Mouse (Mus musculus) gastrocnemius, postnatal 4 days (tissue): ENCODE measurements around the gene Rec114. TPM values are rescaled to one million over a fixed set of nuclear protein-coding genes. Genes with fewer than 3 reads are reported as not detected.

Experiments used
- DNase-seq, 2 experiments: peaks; one replicate each; pipeline ENCODE4 v3.0.0; 2021 to 2022; ENCODE audit warnings: low spot score in 2 of 2, mixed read lengths in 2 of 2
- total RNA-seq, 2 experiments: library from RNA; stranded (reverse); gene quantifications; 2 replicates each; pipeline ENCODE4 v1.2.3; 2021

Gene Rec114
- total RNA-seq, 2 experiments from 2014 or later = not detected

DNA sequence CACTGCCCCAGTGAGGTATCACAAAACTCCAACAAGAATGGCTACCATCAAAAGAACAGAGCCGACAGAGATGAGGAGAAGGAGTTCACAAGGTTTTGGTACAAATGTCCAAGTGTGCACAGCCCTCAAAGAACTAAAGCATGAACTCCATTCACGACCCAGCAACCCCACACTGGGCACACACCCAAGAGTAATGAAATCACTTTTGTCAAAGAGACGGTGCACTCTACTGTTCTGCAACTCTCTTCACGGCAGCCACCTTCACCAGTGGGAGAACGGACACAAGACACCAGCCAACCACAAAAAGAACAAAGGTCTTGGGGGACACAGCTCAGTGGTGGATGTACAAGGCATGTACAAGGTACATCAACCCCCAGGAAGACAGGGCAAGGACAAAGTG is 24.3 kb downstream of the Rec114 start:
- no peak for DNase-seq

DNA sequence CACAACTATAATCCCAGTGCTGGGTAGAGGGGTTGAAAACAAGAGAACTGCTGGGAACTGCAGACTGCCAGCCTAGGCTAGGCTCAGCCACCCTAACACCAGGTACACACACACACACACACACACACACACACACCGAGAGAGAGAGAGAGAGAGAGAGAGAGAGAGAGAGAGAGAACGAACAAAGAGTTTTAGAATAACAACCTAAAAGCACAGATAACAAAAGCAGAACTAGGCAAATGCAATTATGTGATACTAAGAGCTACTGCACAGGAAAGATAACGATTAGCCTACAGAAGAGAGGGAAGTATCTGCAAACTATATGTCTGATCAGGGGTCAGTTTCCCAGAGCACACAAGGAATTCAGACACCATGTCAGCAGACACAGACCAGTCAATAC is 24.8 kb downstream of the Rec114 start:
- no peak for DNase-seq

DNA sequence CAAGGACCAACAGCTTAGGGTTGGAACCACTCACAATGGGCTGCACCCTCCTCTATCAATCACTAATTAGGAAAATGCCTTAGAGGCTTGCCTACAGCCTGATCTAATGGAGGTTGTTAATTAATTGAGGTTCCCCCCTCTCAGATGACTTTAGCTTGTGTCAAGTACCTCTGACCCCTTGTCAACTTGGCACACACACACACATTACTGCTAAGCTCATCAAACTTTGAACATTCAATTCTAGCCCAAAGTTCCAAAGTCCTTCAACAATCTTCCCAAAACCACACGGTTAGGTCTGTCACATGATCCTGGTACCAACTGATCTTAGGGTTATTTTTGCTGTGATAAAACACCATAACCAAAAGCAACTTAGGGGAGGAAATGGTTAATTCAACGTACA is 26.9 kb downstream of the Rec114 start:
- no peak for DNase-seq

DNA sequence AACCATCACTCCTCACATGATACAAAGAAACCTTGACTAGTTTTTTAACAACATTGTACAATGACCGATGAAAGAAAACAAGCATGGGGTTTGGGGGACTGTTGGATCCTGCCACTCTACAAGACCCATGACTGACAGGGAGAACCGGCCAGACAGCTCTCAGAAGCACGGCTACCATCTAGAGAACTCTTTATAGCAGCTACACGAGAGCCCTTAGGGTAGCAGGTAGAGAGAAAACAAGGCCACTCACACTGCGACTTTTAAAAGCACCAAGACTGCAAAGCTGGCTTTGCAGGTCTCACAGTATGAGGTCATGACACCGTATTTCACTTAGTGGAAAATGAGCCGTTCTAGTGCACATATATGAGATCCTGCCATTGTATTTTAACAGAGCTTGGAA is 33.1 kb downstream of the Rec114 start:
- DNase-seq = no peak

DNA sequence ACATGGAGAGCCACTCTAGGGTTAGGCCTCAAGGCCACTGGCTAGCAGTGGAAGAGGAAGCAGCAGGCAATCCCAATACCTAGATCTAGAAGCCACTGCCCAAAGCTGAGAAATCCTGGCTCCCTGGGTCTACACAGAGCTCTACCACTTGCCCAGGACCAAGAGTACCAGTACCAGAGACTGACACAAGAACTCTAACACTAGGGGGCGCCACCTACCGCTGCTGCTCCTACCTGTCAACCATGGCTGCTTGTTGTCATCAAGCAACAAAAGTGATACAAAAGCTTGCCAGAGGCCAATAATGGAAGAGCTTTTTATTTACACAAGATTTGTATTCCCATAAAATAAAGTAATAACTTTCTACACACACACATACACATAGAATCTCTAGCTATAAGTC is 33.8 kb downstream of the Rec114 start:
- peak; percentile 34 to 48 for DNase-seq

DNA sequence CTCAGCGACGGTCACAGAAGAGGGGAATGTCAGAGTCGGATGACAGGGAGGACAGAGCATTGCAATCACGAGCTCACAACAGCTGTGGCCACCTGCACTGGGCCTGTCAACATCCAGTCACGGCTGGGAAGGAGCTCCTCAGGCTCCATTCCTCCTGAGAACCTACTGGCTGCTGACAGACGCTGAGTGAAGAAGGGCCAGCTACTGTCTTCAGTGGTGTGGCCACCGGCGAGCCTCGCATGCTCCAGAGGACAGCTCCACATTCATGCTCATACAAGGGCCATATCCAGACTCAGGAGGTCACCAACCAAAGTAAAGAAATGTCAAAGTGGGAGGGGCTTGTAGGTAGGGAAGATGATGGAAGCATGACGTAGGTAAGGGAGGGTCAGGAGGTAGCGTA is 36.0 kb downstream of the Rec114 start:
- DNase-seq = no peak

DNA sequence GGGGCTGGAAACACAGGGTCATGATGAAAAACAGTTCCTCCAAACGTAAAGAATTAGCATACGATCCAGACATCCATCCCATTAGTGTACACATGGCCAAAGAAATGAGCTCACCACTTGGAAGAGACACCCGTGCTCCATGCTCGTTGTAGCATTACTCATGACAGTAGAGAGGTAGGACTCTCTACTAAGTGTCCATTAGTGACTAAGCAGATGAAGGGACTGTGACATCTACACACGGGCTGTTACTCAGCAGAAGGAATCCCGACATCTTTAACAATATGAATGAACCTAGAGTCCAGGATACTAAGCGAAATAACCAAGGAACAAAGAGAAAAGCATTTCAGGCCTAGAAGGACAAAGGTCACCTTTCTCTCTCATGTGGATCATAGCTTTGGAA is 37.7 kb downstream of the Rec114 start:
- DNase-seq = no peak

DNA sequence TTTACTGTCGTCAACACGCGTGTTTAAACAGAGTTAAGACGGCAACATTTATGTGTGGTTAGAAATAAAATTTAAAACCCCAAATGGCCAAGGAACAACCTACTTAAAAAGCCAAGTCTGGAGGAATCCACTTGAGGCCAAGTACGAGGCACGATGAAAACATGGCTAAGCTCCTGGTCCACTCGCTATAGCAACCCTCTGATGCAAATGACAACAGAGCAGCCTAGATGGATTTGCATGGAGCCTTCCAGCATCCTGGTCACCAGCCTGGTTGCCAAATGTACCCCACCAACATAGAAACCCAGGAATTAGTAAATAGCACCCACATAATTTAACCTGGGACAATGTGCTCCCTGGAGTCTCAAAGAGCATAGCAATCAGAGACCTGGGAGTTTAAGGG is 40.0 kb downstream of the Rec114 start:
- DNase-seq = no peak

DNA sequence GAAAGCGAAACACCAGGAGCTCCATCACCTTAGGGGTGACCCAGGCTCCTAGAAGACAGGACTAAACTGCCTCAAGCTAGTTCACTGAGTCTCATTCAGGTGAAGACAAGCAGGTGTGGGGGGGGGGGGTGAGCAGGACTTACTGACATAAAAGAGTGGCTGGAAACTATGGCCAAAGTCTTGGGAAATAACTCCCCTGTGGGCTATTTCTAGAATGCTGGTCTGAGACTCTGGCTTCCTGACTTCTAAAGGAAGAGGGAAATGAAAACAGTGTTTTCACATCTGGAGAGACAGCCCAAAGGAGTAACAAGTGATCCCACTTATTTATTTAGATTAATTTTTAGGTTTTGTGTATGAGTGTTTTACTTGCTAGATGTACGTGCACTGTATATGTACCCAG is 42.0 kb downstream of the Rec114 start:
- no peak for DNase-seq

DNA sequence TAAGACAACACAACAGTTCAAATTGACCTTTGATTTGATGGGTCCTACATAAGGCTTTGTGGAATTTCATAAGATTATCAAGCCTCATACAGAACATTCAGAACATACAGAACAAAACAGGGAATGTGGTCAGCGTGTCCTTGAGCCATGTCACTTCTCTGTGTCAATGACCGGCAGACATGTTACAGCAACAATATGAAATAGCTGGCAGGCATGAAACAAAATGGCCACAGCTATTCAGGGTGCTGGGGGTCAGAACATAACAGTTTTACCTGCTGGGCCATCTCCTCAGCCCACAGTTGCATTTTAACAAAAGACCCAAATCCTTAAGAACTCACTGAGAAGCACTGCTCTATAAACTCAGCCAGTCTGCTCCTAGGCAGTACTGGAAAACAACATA is 45.3 kb downstream of the Rec114 start:
- DNase-seq = no peak

DNA sequence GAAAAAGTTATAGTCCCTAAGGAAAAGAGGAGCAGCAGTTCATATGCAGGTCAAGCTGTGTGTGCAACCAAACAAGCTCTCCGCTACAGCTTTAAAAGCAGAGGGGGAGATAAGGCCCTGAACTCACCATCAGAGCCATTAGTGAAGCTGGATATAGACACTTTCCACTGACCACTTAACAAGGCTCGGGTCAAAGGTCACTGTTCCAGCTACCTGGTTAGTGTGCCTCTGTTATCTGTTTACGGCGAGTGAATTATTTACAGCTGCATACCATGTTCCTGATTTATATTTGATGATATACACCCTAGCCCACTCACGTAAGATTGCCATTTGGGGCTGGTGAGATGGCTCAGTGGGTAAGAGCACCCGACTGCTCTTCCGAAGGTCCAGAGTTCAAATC is 52.3 kb downstream of the Rec114 start:
- DNase-seq = no peak

DNA sequence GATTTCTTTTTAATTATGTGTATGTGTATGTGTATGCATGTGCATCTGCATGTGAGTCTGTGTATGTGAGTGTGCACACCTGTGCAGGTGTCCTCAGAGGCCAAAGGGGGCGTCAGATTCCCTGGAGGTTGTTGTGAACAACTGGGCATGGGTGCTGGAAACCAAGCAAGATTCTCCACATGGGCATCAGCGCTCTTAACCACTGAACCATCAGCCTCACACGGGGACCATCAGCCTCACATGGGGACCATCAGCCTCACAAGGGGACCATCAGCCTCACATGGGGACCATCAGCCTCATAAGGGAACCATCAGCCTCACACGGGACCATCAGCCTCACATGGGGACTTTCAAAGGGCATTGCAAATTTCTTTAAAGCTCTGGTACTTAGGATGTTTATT is 53.1 kb downstream of the Rec114 start:
- no peak for DNase-seq

DNA sequence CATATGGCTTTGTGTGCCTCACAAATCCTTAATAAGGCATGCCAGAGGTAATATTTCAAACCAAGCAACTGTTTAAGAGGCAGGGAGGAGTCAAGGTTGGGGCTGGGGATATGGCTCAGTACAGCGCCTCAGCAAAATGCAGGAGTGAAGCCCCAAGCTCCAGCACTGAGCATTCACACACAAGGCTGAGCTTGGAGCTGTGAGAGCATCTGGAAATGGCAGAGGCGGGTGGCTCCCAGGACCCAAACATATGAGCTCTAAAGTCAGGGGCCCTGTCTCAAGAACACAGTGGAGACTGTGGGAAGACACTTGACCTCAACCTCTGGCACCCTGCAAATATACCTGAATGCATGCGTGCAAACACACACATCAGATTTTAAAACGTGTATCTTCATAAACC is 55.7 kb downstream of the Rec114 start:
- DNase-seq = no peak

DNA sequence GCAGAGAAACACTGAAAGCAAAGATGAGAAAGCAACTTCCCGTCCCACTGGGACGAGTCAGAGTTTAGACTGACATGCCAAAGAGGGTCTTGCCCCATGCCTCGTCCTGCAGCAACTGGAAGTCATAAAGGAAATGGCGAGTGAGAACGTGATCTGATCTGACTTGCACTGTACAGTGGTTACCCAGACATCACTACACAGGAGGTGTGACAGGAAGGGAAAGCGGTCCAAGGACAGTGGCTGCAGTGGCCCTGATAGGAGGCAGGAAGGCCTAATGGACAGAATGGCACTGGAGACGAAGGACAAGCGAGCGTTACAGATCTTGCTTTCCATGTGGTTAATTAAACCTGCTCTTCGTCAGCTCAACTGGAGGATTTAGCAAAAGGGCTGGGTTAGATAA is 58.5 kb downstream of the Rec114 start:
- DNase-seq = no peak

DNA sequence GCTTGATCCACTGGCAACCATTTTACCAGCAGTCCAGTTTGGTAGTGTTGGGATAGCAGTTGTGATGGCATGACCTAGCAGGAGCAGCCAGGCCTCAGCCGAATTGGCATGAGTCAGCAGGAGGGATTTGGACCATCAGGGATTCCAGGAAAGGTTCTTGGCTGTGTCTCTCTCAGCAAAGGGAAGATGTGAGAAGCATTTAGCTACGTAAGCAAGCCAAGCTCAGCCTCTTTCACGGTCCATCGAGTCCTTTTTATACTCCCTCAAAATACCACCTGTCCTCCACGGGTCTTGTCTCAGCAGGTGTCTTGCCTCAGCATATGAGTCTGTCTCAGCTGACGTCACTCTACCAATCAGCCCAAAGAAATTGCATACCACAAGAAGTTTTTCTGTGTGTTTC is 60.4 kb downstream of the Rec114 start:
- no peak for DNase-seq

DNA sequence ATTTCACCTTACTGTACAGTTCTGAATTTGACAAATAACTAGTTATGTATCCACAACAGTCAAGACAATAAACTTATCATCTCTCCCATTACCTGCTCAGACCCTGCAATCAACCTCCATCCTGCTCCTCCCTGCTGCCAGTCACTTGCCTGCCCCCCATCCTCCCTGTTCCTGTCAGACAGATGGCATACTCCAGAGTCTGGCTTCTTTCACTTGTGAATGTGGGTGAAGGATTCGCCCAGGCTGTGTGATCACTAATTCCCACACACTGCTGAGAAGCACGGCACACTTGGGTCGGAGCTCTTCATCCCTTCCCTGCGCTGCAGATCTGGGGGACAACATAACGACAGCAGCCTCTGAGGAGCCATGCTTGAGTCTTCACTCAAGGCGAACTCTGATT is 61.7 kb downstream of the Rec114 start:
- no peak for DNase-seq

DNA sequence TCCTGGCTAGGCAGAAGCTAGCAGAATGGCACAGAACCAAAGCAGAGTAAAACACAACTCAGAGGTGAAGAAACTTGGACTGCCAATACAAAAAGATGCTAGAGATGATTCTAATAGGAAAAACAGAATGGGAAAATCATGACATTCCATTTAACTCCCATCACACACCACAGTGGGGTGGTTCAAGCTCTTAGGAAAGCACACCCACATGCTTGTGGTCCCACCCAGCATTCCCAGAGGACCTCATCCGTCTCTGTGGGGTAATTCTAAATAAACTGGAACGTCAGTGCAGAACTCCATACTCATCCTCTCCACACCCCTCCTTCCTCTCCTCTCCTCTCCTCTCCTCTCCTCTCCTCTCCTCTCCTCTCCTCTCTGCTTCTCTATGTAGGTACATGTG is 62.4 kb downstream of the Rec114 start:
- no peak for DNase-seq

DNA sequence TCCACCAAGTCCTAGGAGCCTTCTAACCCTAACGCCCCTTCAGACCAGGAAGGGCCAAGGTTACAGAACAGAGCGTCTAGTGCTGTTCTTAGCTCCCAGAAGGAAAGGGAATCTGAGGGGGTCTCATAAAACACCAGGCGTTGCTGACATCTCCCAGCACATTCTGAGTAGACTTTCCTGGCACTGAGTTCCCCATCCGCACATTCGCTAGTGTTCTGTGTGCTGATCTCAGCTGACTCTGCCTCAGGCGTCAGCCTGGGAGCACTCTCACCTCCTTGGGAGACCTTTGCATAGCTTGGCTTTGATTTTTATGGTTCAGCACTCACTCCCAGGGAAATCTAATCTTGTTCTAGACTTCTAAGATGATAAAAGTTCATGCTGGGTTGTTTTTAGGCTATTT is 68.4 kb downstream of the Rec114 start:
- DNase-seq = no peak

DNA sequence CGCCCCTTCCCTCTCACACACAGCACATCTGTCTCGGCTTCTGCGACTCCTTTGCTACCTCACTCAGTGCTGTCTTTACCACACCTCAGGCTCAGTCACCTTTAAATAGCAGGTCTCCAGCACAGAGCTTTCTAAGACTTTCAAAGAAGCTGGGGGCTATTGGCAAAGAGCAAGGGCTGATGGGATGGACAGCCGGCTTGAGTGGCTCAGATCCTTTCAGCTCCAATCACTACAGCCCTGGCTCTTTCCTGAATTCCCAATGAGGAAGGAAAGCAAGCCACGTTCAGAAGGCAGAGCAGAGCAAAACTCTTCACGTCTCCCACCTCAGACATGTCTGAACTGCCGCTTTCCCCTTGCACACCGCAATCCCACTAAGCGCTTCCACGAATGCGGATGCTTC is 69.0 kb downstream of the Rec114 start:
- no peak for DNase-seq

DNA sequence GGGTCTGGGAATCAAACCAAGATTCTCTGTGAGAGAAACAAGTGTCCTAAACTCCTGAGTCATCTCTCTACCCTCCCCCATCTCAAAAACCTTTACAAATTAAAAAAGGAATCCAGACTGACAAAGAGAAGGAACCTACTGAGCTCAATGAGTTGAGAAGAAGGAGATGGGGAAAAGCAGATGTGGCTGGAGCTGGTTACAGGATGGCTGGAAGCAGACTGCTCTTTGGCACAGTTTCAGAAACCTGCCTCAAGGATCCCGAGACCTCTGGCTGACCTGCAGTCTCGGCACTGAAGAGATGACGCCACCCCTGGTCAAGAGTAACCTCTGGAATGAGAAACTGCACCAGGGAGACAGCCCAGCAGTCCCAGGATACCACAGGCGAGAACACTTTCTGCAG is 71.3 kb downstream of the Rec114 start:
- peak in 1 of 2 experiments; percentile 30 for DNase-seq

DNA sequence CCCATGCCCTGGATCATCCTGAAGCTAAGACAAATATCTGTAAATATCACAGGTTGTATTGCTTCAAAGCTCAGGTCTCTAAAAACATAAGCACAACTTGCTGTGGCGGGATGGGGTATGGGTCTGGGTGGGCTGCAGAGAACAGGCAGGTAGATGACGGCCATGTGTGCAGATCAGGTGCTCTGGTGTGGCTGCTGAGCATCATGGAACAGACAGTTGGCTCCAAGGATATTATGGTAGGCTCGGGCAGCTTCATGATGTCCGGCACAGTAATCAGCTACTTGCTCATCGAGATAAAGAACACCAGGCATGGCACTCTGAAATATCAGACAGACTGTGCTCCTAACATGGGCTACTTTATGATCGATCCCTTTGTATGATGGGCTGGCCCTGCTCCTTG is 73.9 kb downstream of the Rec114 start:
- DNase-seq = no peak

DNA sequence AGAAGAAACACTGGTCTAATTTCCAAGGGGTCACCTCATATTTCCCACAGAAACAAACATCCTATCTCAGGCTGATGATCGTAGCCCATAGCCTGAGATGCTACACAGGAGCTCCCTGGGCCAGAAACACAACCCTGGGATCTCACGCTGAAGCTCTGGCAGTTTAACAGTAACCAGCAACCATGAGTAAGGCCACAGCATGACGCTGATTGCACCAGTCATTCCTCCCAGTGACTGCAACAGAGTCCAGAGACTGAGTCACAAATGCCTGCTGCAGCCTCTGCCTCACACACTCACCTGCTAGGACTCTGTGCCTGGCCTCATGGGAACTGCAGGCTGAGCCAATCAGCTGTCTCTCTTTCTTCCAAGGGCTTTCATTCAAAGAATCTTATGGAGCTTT is 74.7 kb downstream of the Rec114 start:
- DNase-seq = no peak

DNA sequence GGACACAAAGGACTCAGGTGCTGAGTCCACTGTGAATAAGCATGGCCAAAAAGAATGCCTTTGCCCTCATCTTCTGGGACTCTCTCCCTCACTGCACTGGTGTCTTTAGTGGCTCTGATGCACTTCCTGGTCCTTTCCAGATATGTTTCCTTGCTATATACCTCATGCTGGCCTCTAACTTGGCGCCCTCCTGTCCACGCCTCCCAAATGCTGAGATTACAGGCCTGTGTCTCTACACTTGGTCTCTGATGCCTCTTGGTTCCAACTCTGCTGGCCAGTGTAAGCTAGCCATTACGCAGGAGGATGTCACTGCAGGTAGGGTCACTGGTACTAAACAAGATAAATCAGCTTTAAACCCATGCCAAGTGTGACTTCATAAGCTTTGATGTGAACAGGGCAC is 75.6 kb downstream of the Rec114 start:
- DNase-seq = no peak

DNA sequence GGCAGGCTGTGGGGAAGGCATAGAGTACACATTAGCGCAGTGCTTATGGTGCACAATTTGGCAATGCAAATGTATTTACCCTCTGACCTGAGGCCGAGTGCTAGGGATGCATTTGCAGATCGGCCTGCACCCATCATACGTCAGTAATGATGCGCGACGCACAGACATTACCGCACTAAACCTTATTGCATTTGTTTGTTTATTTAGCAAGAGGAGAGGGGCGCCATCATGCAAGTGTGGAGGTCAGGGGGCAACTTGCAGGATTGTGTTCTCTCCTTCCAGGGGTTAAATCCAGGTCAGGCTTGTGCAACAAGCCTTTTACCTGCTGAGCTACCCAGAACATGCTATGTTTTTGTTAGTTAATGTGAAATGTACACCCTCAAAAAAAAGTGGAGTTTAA is 76.5 kb downstream of the Rec114 start:
- DNase-seq = no peak

DNA sequence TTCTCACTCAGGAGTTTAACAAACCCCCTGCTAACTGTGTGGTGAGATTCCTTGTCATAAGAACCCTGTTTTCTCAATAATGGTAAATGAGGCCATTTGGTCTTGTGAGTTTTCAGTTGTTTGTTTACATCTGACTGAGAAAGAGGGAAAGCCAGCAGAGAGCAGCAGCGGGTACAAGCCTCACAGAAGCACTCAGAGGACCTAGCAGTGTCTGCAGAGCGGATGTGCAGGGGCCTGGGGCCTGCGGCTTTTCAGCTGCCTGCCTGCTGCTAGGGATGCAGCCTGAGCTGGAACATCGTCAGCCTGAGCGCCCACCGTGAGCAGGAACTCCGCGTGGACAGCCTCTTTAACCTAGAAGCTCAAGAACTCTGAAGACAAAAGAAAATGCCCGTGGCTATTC is 77.6 kb downstream of the Rec114 start:
- DNase-seq = no peak
